Mouse (Mus musculus) megakaryocyte, adult 5-6 weeks (primary cell): ENCODE results near the gene Prtg. TPM values are rescaled to one million over a fixed set of nuclear protein-coding genes. Genes with fewer than 3 reads are reported as not detected.

Experiments
- ATAC-seq: 2 replicates; pipeline ENCODE4 v1.8.0; 2016; ENCODE audit warnings: mild to moderate bottlenecking, inconsistent platforms; ENCODE audit not compliant: poor library complexity, severe bottlenecking
- total RNA-seq, 2 experiments: library from RNA; stranded (forward) in 1 of 2; stranded (reverse) in 1 of 2; fragments of 153-499, 151-499 nt in 1 of 2; fragments of 221-1000, 200-1000 nt in 1 of 2; gene quantifications; 2 replicates each; pipeline versions ENCODE4 v1.2.3 to v1.2.4; 2015 to 2017

Gene Prtg
- total RNA-seq, 2 experiments from 2014 or later = not detected

DNA sequence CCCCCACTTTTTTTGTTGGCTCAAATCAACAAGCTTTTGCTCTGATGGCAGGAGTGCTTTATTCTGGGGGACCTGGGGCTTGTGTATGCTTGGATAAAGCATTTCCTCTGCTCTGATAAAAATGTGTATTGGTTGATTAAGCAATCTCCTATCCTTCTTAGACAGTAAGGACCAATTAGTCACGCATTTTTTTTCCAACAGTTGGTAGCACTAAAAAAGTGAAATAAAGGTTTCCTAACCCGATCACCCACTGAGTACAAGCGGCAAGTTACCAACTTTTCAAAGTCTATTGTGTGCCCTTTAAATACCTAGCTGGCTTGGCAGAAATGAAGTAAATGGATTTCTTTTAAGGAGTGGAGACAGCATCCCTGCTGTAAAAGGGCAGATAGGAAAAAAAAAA lies 1.9 kb downstream of the Prtg start:
- no peak for ATAC-seq

- no peak for ATAC-seq
Observed at GRCm38 (mm10) chr9:72809077-72809476, 2.4 kb downstream of the Prtg start.

GRCm38 (mm10) chr9:72810607-72811006 lies 3.9 kb downstream of the Prtg start:
- no peak for ATAC-seq

- ATAC-seq = no peak
Observed at GRCm38 (mm10) chr9:72812091-72812490, 5.4 kb downstream of the Prtg start.

DNA sequence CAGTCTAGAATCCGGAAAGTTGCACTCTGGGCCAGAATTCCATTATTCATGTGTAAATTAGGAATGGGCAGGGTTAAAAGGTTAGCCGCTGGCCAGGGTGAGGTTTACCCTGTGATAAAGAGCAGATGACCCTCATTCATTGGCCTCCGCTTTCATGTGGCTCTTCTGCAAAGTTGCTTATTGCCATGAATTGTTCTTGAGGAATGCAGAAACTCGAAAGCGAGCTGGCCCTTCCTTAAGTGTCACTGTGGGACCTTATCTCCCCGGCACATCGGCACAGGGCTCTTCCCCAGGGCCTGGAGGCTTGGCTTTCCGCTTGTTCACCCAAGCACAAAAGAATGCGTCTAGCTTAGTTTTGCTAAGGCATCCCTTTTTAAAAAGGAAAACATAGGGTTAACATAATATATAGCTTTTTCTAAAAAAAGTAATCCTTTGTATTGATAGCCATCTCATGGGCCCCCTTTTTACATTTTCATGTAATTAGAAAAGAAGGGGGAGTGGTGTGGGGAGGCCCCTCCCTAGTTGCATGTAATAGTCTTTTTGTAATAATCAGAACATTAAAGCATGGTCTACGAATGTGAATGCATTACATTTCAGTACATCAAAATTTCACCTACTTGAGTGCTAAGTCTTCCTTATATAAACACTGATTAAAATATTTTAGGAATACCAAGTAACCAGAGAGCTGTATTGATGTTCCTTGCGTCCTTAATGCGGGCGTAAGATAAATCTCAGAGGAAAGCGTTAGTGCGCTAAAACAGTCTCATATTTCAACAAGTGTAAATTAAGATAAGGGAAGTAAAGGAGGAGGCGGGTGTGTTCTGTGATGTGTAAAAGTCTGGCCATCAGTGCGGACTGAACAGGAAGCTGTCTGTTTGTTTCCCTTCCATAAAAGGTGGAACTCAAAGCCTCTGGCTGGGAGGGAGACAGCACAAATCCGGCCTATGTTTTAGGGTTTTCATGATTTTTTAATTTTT lies 6.2 kb downstream of the Prtg start:
- peak; percentile 59 for ATAC-seq

DNA sequence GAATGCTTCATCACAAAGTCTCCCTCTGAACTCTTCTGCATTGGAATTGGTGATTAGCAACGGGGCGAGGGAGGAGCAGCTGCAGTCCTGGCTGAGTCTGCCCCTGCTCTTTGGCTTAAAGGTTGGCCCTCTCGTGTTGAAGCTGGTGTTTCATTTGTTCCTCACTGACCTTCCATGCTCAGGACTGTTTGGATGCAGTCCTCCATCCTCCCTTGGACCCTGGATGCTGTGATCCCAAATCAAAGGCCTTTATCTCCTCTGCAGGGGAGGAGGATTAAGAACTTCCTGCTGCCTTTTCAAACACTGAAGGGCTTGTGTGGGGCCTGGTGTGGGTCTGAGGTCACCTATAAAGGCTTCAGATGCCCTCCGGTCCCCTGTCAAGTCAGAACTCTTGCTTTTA lies 18.8 kb downstream of the Prtg start:
- no peak for ATAC-seq

DNA sequence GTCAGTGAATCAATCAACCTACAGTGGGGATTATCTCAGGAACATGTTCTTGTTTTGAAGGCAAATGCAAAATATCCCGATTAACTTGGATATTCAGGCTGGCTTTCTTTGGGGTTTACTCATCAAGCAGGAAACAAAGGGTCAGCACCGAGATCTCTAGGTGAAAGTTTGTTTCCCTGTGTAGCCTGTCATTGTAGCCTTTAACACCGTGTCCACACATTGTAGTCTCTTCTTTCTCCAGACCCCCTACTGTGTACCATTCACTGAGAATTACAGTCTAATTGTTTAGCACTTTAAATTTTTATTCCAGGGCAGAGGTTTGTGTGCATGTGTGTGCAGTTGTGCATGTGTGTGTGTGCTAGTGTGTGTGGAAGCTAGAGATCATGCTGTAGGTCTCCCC lies 19.3 kb downstream of the Prtg start:
- no peak for ATAC-seq

- no peak for ATAC-seq
Observed at GRCm38 (mm10) chr9:72828616-72829257, 22.1 kb downstream of the Prtg start.

DNA sequence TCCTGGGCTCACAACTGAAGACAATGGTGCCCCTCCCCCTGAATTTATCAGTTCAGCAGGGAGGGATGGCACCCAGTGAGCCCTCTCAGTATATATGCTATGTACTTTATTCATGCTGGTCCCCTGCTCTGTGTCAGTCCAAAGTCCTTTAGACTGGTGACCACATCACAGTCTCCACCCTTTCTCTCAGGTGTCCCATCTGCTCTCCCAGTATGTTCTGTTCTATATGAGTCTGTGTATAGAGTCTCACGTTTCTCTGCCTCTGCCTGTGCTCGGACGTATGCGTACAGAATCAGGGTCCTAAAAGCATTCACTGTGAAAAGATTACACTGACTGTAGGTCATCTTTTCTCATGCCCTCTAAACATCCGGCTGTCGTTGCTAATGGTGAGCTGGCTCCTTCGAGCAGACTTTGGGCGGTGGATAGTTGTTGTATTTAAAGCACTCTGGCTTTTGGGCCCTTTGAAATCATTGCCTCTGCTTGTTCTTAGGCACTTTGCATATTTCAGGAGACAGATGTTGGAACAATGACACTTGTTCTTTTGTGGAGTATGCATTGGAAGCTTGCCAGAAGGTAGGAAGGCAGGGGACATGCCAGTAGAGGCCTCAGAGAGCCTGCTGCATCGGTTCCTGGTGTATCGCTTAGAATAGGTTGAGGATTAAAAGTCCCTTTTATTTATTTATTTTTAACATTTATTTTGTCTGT lies 27.5 kb downstream of the Prtg start:
- ATAC-seq = no peak

DNA sequence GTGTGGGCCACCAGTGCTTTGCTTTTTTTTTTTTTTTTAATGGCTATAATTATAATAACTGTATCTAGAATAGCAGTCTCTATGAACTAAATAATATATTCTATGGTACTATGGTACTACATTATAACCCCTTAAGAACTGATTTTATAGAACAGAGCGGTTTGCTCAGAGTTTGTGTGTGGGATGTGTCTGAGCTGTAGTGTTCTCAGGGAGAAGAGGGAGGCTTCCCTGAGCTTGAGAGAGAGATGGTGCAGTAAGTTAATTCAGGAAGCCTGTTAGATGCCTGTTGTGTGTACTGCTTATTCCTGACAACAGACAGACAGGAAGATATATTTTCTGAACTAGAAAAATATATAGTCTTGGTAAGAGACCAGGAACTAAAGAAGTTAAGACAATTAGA lies 28.3 kb downstream of the Prtg start:
- no peak for ATAC-seq

DNA sequence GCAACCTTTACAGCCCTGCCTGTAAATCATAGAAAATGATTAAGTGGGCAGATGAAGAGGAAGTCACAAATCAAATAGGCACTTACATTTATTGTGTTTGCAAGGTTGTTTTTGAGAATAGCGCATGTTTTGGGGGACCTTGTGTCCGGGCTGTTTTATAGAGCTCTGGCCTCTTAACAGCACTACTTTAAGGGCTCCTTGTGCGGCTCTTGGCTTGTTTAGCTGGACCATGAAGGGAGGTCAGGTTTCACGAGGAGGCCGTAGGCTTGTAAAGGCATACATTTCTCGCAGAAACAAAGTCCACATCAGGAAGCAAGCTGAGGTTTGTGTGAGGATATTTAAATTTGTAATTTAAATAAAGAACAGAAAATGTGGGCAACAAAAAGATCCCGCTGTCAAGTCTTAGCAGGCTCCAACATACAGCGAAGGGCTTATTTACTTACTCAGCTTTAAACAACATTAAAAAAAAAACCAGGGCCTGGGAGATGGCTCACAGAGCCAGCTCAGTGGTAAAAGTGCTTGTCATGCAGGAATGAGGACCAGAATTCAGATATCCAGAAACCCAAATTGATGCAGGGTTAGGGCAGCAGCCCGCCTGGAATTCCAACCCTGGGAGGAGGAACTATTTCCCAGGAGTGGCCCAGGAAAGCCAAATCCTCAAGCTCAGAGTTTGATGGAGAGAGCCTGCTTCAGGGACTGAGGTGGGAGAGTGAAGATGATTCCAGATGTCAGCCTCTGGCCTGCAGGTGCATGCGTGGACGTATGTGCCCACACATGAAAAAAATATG lies 30.2 kb downstream of the Prtg start:
- ATAC-seq = no peak

- no peak for ATAC-seq
Observed at GRCm38 (mm10) chr9:72837598-72838160, 31.0 kb downstream of the Prtg start.

DNA sequence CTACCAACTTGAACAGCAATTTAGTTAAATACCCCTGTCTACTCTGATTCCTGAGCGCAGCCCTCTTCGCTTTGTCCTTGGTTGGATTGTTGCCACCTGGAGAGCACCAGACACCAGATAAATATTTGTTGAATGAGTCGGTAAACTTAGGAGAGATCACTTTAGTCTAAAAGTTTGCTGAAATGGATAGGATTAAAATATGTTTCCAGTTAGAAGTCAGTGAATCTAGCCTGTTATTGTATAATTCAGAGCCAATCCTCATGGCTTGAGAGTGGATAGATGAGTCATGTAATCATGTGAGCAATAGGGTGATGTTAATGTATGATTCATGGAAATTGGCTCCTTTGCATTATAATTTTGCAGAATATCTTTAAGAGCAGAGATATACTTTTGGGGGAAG lies 31.6 kb downstream of the Prtg start:
- ATAC-seq = no peak

GRCm38 (mm10) chr9:72839346-72839990 lies 32.8 kb downstream of the Prtg start:
- no peak for ATAC-seq

GRCm38 (mm10) chr9:72844496-72844895 lies 37.8 kb downstream of the Prtg start:
- ATAC-seq = no peak

DNA sequence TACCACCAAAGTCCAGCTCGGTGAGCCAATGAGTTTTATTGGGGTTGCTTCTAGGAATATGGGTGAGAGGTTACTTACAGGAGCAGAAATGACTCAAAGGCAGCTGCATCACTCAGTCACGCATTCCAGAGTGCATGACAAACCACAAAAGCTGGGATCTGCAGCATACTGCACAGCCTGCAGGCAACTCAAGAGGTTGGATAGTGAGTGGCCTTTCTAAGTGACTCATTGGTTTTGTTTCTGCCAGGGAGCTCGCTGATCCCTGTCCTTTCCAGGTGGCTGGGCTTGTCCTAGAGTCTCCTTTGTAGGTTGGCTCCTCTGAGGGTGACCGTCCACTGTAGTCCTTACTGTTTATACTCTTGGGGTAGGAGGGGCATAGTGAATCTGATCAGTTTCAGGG lies 39.5 kb downstream of the Prtg start:
- ATAC-seq = no peak

DNA sequence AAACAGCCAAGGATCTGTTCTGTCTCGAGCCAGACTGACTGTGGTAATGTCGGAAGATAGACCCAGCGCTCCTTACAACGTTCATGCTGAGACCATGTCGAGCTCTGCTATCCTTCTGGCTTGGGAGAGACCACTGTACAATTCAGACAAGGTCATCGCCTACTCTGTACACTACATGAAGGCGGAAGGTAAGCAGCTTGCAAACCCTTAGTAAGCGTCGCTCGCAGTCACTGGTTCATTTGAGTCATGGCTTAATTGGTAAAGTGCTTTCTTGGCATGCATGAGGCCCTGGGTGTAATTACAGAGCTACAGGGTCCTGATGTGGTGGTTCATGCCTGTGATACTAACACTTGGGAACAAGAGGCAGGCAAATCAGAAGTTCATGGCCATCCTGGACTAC lies 44.9 kb downstream of the Prtg start:
- no peak for ATAC-seq

- no peak for ATAC-seq
Observed at GRCm38 (mm10) chr9:72851979-72852378, 45.3 kb downstream of the Prtg start.

GRCm38 (mm10) chr9:72853681-72854190 lies 47.1 kb downstream of the Prtg start:
- no peak for ATAC-seq

- ATAC-seq = no peak
Observed at GRCm38 (mm10) chr9:72856721-72857120, 50.0 kb downstream of the Prtg start.
